Mouse (Mus musculus) heart, postnatal 4 days (tissue): Measurements from ENCODE around the gene Clic6. TPM values are rescaled to one million over a fixed set of nuclear protein-coding genes. Genes with fewer than 3 reads are reported as not detected.

ENCODE experiments used
- DNase-seq: peaks from one replicate; pipeline ENCODE4 v3.0.0; 2021
- total RNA-seq, 2 experiments: library from RNA; stranded (reverse); gene quantifications; 2 replicates each; pipeline ENCODE4 v1.2.3; 2021

Clic6 gene
- total RNA-seq, 2 experiments from 2014 or later: 1.0 to 1.8 TPM

GRCm38 (mm10) chr16:92525919-92526318 is 40.4 kb downstream of the Clic6 start:
- no peak for DNase-seq

GRCm38 (mm10) chr16:92535258-92535657 is 49.7 kb downstream of the Clic6 start:
- no peak for DNase-seq

- DNase-seq: no peak
Measured at GRCm38 (mm10) chr16:92538356-92538755, 52.8 kb downstream of the Clic6 start.

- DNase-seq: peak; percentile 34
Measured at GRCm38 (mm10) chr16:92544264-92544663, 58.7 kb downstream of the Clic6 start.

- DNase-seq: no peak
Measured at GRCm38 (mm10) chr16:92548651-92549050, 63.1 kb downstream of the Clic6 start.

GRCm38 (mm10) chr16:92551266-92552105 is 66.0 kb downstream of the Clic6 start:
- DNase-seq: no peak

- no peak for DNase-seq
Measured at GRCm38 (mm10) chr16:92552106-92552382, 66.5 kb downstream of the Clic6 start.

GRCm38 (mm10) chr16:92552858-92553257 is 67.3 kb downstream of the Clic6 start:
- no peak for DNase-seq

- DNase-seq: no peak
Measured at GRCm38 (mm10) chr16:92555051-92555450, 69.5 kb downstream of the Clic6 start.

GRCm38 (mm10) chr16:92565291-92565690 is 79.8 kb downstream of the Clic6 start:
- DNase-seq: no peak

- DNase-seq: peak; percentile 88
Measured at GRCm38 (mm10) chr16:92565708-92566107, 80.2 kb downstream of the Clic6 start.

- no peak for DNase-seq
Measured at GRCm38 (mm10) chr16:92566146-92566545, 80.6 kb downstream of the Clic6 start.

GRCm38 (mm10) chr16:92571246-92571645 is 85.7 kb downstream of the Clic6 start:
- DNase-seq: no peak

GRCm38 (mm10) chr16:92573193-92573592 is 87.7 kb downstream of the Clic6 start:
- no peak for DNase-seq

- DNase-seq: no peak
Measured at GRCm38 (mm10) chr16:92575792-92576191, 90.3 kb downstream of the Clic6 start.

GRCm38 (mm10) chr16:92577381-92577780 is 91.8 kb downstream of the Clic6 start:
- no peak for DNase-seq

- DNase-seq: no peak
Measured at GRCm38 (mm10) chr16:92578915-92579653, 93.5 kb downstream of the Clic6 start.

GRCm38 (mm10) chr16:92580981-92581380 is 95.4 kb downstream of the Clic6 start:
- no peak for DNase-seq

- DNase-seq: no peak
Measured at GRCm38 (mm10) chr16:92581767-92582166, 96.2 kb downstream of the Clic6 start.

- DNase-seq: no peak
Measured at GRCm38 (mm10) chr16:92587836-92588235, 102.3 kb downstream of the Clic6 start.
